Mouse (Mus musculus) heart, embryonic 14.5 days (tissue): ENCODE data around the gene Atg13. TPM values are rescaled to one million over a fixed set of nuclear protein-coding genes. Genes with fewer than 3 reads are reported as not detected.
"Not testable (repeated sequence)": the region's sequence is repeated elsewhere in the genome, so short reads cannot be mapped to it uniquely, and the experiment has no call there.

ENCODE experiments used
- ATAC-seq: fragments of 200-750 bp; cut with Nextera tagmentation; 2 replicates; pipeline ENCODE4 v1.8.0; 2017; ENCODE audit warnings: low read depth, moderate TSS enrichment; ENCODE audit not compliant: insufficient number of reproducible peaks, insufficient read depth, low FRiP score
- H3K27ac ChIP-seq, 2 experiments: fragments of 200-500 bp in 1 of 2; fragments of 300-500 bp in 1 of 2; sonication (generic) in 1 of 2; replicated peaks in 1 of 2; 2 replicates each; pipeline ENCODE4 v1.5.1; 2012 to 2014; ENCODE audit warnings: low read depth in 2 of 2, low read length in 2 of 2, control low read depth in 1 of 2, mild to moderate bottlenecking in 1 of 2, mixed read lengths in 1 of 2; ENCODE audit not compliant: control insufficient read depth in 1 of 2, insufficient read depth in 1 of 2
- H3K27me3 ChIP-seq: fragments of 300-500 bp; sonication (generic); 2 replicates; pipeline ENCODE4 v1.6.1; 2014; ENCODE audit warnings: mild to moderate bottlenecking, low read length, control low read depth; ENCODE audit not compliant: control insufficient read depth, insufficient read depth
- H3K36me3 ChIP-seq: fragments of 300-500 bp; sonication (generic); 2 replicates; pipeline ENCODE4 v1.6.1; 2014; ENCODE audit warnings: mild to moderate bottlenecking, control low read depth, low read length, mixed read lengths; ENCODE audit not compliant: control insufficient read depth, insufficient read depth
- H3K4me1 ChIP-seq, 2 experiments: fragments of 200-500 bp in 1 of 2; fragments of 300-500 bp in 1 of 2; sonication (generic) in 1 of 2; 2 replicates each; pipeline ENCODE4 v1.6.1; 2012 to 2014; ENCODE audit warnings: low read length in 2 of 2, control low read depth in 1 of 2, mixed read lengths in 1 of 2; ENCODE audit not compliant: control insufficient read depth in 2 of 2, insufficient read depth in 2 of 2
- H3K4me2 ChIP-seq: fragments of 300-500 bp; sonication (generic); 2 replicates; pipeline ENCODE4 v1.6.1; 2014; ENCODE audit warnings: mild to moderate bottlenecking, low read length
- H3K4me3 ChIP-seq, 2 experiments: fragments of 200-500 bp in 1 of 2; fragments of 300-500 bp in 1 of 2; sonication (generic) in 1 of 2; 2 replicates each; pipeline ENCODE4 v1.5.1; 2012 to 2014; ENCODE audit warnings: low read length in 2 of 2, mild to moderate bottlenecking in 2 of 2, control low read depth in 1 of 2, low read depth in 1 of 2, moderate library complexity in 1 of 2; ENCODE audit not compliant: control insufficient read depth in 1 of 2, insufficient read depth in 1 of 2
- H3K9ac ChIP-seq: fragments of 300-500 bp; sonication (generic); 2 replicates; pipeline ENCODE4 v1.6.1; 2014; ENCODE audit warnings: mild to moderate bottlenecking, low read length
- H3K9me3 ChIP-seq: fragments of 300-500 bp; sonication (generic); 2 replicates; pipeline ENCODE4 v1.6.1; 2016; ENCODE audit warnings: low read length, control low read depth; ENCODE audit not compliant: control insufficient read depth
- WGBS: fragments of 180-500 bp; shearing (Covaris S2); extraction: QIAGEN DNeasy Blood & Tissue Kit; methylation state at CpG from one replicate; pipeline ENCODE4 v1.1.7; 2014; 5-methylcytosine and 5-hydroxymethylcytosine counted together
- polyA plus RNA-seq: library from polyadenylated mRNA; unstranded; fragments of >200 nt; fragmentation: Nextera tagmentation; extraction: Ambion mirVana; gene quantifications from 2 replicates; pipeline ENCODE4 v1.2.1, GENCODE M21; 2014

The Atg13 gene
- polyA plus RNA-seq, 1 experiment from 2014 or later = 29.0 TPM

- 77% methylated on average over 3 of the region's 3 CpGs for WGBS
These were observed 16.6 kb upstream of the Atg13 start for GRCm38 (mm10) chr2:91727011-91727410.

GRCm38 (mm10) chr2:91725476-91725875 lies 15.1 kb upstream of the Atg13 start:
- H3K4me1 ChIP-seq, H3K27ac ChIP-seq, H3K9me3 ChIP-seq, H3K36me3 ChIP-seq, H3K4me3 ChIP-seq, H3K4me2 ChIP-seq, H3K9ac ChIP-seq, H3K27me3 ChIP-seq, ATAC-seq: not testable (repeated sequence)
- WGBS = 36% methylated on average over 4 of the region's 4 CpGs

More at GRCm38 (mm10) chr2:91727011-91727410, 16.6 kb upstream of the Atg13 start:
- no peak overlapping the region for H3K4me2 ChIP-seq
- H3K9ac ChIP-seq = no peak overlapping the region
- H3K27me3 ChIP-seq = no peaks in the 10 kb centered on the region
- H3K4me1 ChIP-seq = no peaks in the 10 kb centered on the region
- H3K9me3 ChIP-seq = no peaks in the 10 kb centered on the region
- H3K4me3 ChIP-seq = no peak overlapping the region
- no peak for ATAC-seq
- H3K36me3 ChIP-seq = no peaks in the 10 kb centered on the region
- no peak overlapping the region for H3K27ac ChIP-seq

- no peak for ATAC-seq
- Histone ChIP-seq H3K36me3 (peaks cover 14% of the 10 kb centered on the region), H3K27ac (no peak overlapping the region), H3K4me3 (no peak overlapping the region), H3K4me2 (no peak overlapping the region), H3K4me1 (no peaks in the 10 kb centered on the region), H3K9ac (no peak overlapping the region), H3K9me3 (no peaks in the 10 kb centered on the region), H3K27me3 (no peaks in the 10 kb centered on the region)
- 54% methylated on average over 2 of the region's 2 CpGs for WGBS
These were observed 14.3 kb upstream of the Atg13 start for GRCm38 (mm10) chr2:91724716-91725115.

GRCm38 (mm10) chr2:91723951-91724350 lies 13.6 kb upstream of the Atg13 start:
- Histone ChIP-seq H3K4me2 (no peak overlapping the region), H3K9me3 (no peaks in the 10 kb centered on the region), H3K4me1 (no peaks in the 10 kb centered on the region), H3K4me3 (no peak overlapping the region), H3K36me3 (peaks cover 20% of the 10 kb centered on the region), H3K9ac (no peak overlapping the region), H3K27me3 (no peaks in the 10 kb centered on the region), H3K27ac (no peak overlapping the region)
- ATAC-seq = no peak

- Histone ChIP-seq H3K4me2 (no peak overlapping the region), H3K4me1 (no peaks in the 10 kb centered on the region), H3K4me3 (no peak overlapping the region), H3K9me3 (no peaks in the 10 kb centered on the region), H3K9ac (no peak overlapping the region), H3K27me3 (no peaks in the 10 kb centered on the region), H3K27ac (no peak overlapping the region), H3K36me3 (peaks cover 25% of the 10 kb centered on the region)
- WGBS = 48% methylated on average over 4 of the region's 4 CpGs
- ATAC-seq = no peak
These were observed 13.0 kb upstream of the Atg13 start for GRCm38 (mm10) chr2:91723382-91723781.

GRCm38 (mm10) chr2:91718276-91718675 lies 7.9 kb upstream of the Atg13 start:
- H3K36me3 ChIP-seq = peaks cover 31% of the 10 kb centered on the region
- H3K27me3 ChIP-seq = no peaks in the 10 kb centered on the region
- no peak overlapping the region for H3K27ac ChIP-seq
- no peaks in the 10 kb centered on the region for H3K9me3 ChIP-seq
- no peak overlapping the region for H3K4me3 ChIP-seq
- WGBS = 78% methylated on average over 6 of the region's 6 CpGs
- H3K4me2 ChIP-seq = no peak overlapping the region
- H3K4me1 ChIP-seq = no peaks in the 10 kb centered on the region
- H3K9ac ChIP-seq = no peak overlapping the region
- ATAC-seq = no peak

GRCm38 (mm10) chr2:91714921-91715320 lies 4.5 kb upstream of the Atg13 start:
- Histone ChIP-seq H3K4me2 (no peak overlapping the region), H3K27ac (no peak overlapping the region), H3K4me1 (peaks cover 0 to 5% of the 10 kb centered on the region in 2 experiments; a peak in 2 of 4 replicates), H3K9ac (no peak overlapping the region), H3K36me3 (peaks cover 17% of the 10 kb centered on the region; the same call in 1 of the 2 replicates), H3K4me3 (no peak overlapping the region), H3K27me3 (no peaks in the 10 kb centered on the region), H3K9me3 (no peaks in the 10 kb centered on the region)
- WGBS = 86% methylated on average over 1 of the region's 1 CpGs
- ATAC-seq = no peak

GRCm38 (mm10) chr2:91711256-91711925 lies 1.0 kb upstream of the Atg13 start:
- H3K4me2 ChIP-seq = peak overlapping the region; percentile 83
- H3K4me1 ChIP-seq = peaks cover 2 to 10% of the 10 kb centered on the region in 2 experiments
- 7% methylated on average over 8 of the region's 8 CpGs for WGBS
- peak overlapping the region; percentile 90 for H3K9ac ChIP-seq
- H3K9me3 ChIP-seq = no peaks in the 10 kb centered on the region
- 0 out of 2 replicates have a peak, but pooled peaks cover 3% of the 10 kb centered on the region for H3K36me3 ChIP-seq
- peak overlapping the region; percentile 78 to 93 for H3K4me3 ChIP-seq
- no peaks in the 10 kb centered on the region for H3K27me3 ChIP-seq
- no peak for ATAC-seq
- peak overlapping the region; percentile 74 to 84 for H3K27ac ChIP-seq
